Mouse (Mus musculus): ENCODE measurements around the gene Rrp1b.

DNA sequence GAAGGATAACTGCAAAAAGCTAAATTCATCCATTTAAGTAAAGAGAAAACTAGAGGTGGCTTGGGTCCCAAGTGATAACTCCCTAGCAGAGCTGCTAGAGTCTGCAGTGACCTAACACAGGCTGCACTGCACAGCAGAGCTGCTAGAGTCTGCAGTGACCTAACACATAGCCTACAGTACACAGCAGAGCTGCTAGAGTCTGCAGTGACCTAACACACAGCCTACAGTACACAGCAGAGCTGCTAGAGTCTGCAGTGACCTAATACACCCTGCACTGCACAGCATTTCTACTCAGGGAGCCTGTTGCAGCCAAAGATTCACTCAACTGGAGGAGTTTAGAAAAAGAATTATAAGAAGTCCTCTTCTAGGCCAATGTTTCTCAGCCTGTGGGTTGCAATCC is 22.2 kb upstream of the Rrp1b start:
- TF ChIP-seq CTCF (IDR thresholded peaks at IDR 0.05; ENCODE audit: low read depth) (no peak), EP300 (IDR thresholded peaks at IDR 0.05; ENCODE audit: low read depth) (no peak)
